Mouse (Mus musculus): ENCODE data around the gene Grrp1. TPM values are rescaled to one million over a fixed set of nuclear protein-coding genes. Genes with fewer than 3 reads are reported as not detected.

The Grrp1 gene
- polyA plus RNA-seq, 1 experiment: 7.7 TPM

DNA sequence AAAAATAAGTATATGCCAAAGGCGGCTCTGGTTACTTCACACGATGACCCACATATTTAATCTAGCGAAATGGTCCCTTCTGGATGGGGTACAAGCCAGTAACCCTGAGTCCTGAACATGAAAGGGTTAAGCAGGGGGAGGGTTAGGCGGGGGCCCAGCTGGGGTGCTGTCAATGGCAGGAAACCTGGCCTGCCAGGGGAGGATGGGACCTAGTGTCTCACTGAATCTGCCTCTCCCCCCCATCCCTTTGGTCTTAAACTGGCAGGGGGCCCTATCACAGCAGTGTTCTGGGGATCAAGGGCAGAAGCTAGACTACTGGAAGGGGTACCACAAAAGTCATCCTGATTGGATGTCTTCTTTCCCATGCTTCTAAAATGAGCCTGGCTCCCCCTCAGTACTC lies 1.9 kb upstream of the Grrp1 start:
- Histone ChIP-seq H3K4me3 (ENCODE audit: insufficient read depth, low read length) (no peak overlapping the region), H3K4me1 (ENCODE audit: control insufficient read depth, insufficient read depth, low read length) (no peaks in the 10 kb centered on the region), H3K27ac (ENCODE audit: insufficient read depth, low read length) (no peak overlapping the region)
- TF ChIP-seq POLR2A (IDR thresholded peaks at IDR 0.05; ENCODE audit: extremely low read depth, insufficient read depth, low read length) (no peak), CTCF (IDR thresholded peaks at IDR 0.05; ENCODE audit: extremely low read depth, insufficient read depth, low read length) (no peak)

DNA sequence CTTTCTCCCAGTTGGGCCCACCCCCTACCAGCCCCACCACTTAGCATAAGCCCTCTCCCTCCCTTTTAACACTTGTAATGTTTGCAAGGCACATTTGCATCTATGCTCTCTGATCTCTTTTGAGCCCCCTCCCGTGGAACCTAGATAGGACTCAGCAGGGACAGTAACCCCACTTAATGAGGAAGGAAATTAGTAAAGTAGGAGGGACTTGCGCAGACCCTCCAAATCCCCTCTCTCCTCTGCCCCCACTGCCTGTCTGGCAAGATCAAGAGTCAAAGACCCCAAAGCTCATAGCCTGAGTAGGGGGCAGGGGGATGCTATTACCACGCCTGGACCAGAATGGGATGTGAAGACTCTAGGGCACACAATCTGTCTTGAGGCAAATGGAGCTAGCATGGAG lies 929 bp upstream of the Grrp1 start:
- no peak overlapping the region for H3K27ac ChIP-seq (ENCODE audit: insufficient read depth, low read length)
- TF ChIP-seq CTCF (IDR thresholded peaks at IDR 0.05; ENCODE audit: extremely low read depth, insufficient read depth, low read length) (no peak), POLR2A (IDR thresholded peaks at IDR 0.05; ENCODE audit: extremely low read depth, insufficient read depth, low read length) (no peak)
- no peaks in the 10 kb centered on the region for H3K4me1 ChIP-seq (ENCODE audit: control insufficient read depth, insufficient read depth, low read length)
- H3K4me3 ChIP-seq (ENCODE audit: insufficient read depth, low read length): no peak overlapping the region

DNA sequence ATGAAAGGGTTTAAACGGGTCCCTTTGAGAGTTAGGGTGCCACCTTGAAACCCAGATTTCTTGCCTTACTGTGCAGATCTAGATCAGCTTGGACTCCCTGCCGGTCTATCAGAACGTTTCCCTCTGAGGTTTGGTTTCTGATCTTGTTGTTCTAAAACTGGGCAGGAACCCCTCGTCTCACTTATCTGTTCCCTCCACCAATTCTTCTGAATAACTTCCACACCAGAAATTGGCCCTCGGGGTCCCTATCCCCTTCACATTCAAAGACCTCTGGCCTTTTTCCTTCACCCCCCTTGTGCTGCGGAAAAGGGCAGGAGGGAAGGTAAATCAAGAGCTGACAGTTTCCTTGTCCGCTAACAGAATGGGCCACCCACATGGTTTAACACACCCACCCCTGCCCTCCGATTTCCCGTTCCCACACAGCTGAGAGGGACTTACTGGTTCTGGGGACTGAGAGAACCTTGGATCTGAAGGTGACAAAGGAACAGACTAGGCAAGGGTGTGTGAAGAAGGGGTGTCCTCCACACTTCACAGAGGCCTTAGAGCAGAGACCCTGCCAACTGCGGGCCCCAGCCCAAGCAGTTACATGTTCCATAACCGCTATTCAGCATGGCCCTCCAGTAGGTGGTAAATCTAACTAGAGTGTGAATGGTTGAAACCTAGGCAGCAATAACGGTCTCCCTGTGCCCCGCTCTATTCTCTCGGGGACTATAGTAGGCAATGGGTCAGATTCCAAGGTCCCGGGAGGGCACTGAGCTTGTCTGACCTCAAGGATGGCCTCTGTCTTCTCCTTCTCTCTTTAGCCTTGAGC lies 790 bp downstream of the Grrp1 start:
- TF ChIP-seq POLR2A (IDR thresholded peaks at IDR 0.05; ENCODE audit: extremely low read depth, insufficient read depth, low read length) (no peak), CTCF (IDR thresholded peaks at IDR 0.05; ENCODE audit: extremely low read depth, insufficient read depth, low read length) (no peak)
- H3K4me3 ChIP-seq (ENCODE audit: insufficient read depth, low read length): peak overlapping the region; percentile 19
- H3K27ac ChIP-seq (ENCODE audit: insufficient read depth, low read length): peak overlapping the region; percentile 15

DNA sequence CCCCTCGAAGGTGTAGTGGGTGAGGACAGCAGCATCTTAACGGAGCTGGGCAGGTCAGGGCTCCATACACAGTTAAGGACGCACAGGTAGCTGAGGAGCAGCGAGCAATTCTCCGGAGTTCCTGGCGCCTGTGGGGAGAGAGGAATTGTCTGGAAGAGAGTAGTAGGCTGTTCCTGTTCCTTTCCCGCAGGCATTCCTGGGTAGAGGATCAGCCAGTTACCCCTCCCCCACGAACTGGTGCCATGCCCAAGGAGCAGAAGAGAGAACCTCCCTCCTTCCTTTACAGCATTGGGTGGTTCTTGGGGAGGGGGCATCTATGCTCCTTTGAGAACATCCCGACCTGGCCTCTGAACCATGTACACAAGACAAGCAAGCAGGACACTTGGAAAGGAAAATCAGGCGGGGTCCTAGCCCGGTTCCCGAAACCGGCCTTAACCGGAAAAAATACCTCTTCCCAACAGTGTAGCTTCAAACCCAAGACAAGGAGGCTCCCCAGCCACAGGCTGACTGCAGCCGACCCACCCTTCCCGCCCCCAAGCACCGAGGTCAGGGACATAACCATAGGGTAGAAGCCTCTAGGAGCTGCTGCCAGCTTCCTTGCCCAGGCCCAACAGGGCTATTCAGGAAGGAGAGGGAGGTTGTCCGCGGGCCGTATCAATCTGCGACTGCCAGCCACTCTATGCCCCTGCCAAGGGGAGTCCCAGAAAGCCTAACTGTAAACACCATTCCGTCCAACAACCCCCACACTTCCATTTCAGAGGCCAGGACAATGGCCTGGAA lies 1.6 kb downstream of the Grrp1 start:
- H3K4me3 ChIP-seq (ENCODE audit: insufficient read depth, low read length): peak overlapping the region; percentile 33
- TF ChIP-seq POLR2A (IDR thresholded peaks at IDR 0.05; ENCODE audit: extremely low read depth, insufficient read depth, low read length) (no peak), CTCF (IDR thresholded peaks at IDR 0.05; ENCODE audit: extremely low read depth, insufficient read depth, low read length) (no peak)

More for the DNA sequence above, 790 bp downstream of the Grrp1 start:
- no peaks in the 10 kb centered on the region for H3K4me1 ChIP-seq (ENCODE audit: control insufficient read depth, insufficient read depth, low read length)

DNA sequence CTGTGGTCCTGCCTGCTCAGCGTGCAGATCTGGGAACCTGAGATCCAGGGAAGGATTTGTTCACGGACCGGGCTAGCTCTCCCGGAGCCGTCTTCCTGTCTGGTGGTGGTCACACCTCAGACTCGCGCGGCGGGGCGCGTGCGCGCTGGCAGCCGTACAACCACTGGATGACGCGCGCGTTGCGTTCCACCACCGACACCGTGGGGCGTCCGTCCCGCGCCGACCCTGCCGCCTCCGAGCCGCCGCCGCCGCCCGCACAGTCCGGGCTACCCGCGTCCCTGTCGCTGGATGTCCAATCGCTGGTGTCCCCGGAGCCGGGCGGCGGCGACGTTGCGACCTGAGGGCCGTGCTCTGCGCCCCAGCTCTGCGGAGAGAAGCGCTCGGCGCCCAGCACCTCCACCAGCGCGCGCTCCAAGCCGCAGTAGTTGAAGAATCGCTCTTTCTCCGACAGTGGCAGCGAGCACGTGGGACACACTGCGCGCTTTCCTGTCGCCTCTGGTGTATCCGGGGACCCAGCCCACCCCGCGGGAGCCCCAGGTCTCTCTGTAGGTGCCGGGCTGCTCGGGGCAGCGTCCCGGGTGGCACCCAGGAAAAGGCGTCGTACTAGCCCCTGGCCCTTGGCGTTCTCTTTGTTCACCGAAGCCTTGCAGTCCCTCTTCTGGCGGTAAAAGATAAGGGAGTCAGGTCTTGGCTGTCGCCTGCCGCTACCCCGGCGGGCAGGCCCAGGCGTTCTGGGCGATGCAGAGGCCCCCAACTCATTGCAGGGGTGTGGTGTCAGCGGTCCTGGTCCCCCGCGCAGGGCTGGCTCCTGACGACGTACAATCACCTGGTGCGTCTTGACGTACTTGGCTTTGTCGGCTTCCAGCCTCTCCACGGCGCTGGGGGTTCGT lies 2.4 kb downstream of the Grrp1 start:
- H3K27ac ChIP-seq (ENCODE audit: insufficient read depth, low read length): no peak overlapping the region
- TF ChIP-seq CTCF (IDR thresholded peaks at IDR 0.05; ENCODE audit: extremely low read depth, insufficient read depth, low read length) (no peak), POLR2A (IDR thresholded peaks at IDR 0.05; ENCODE audit: extremely low read depth, insufficient read depth, low read length) (no peak)
- H3K4me1 ChIP-seq (ENCODE audit: control insufficient read depth, insufficient read depth, low read length): no peaks in the 10 kb centered on the region
- H3K4me3 ChIP-seq (ENCODE audit: insufficient read depth, low read length): peak overlapping the region; percentile 33

More for the DNA sequence above, 1.6 kb downstream of the Grrp1 start:
- Histone ChIP-seq H3K27ac (ENCODE audit: insufficient read depth, low read length) (peak overlapping the region; percentile 15; the same call in 1 of the 2 replicates), H3K4me1 (ENCODE audit: control insufficient read depth, insufficient read depth, low read length) (no peaks in the 10 kb centered on the region)

DNA sequence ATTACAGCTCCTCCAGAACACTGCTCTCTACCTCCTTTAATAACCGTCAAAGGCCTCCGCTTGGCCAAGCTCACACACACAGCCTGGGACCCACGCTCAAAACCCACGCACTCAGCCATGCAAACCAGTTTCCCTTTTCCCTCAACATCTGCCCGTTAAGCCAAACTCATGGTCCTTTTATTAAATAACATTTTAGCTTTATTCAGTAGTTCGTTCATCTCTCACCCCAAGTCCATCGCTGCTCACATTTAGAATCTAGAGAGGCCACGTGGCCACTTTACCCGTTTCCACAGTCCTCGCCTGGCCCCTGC lies 3.0 kb downstream of the Grrp1 start:
- Histone ChIP-seq H3K27ac (ENCODE audit: insufficient read depth, low read length) (no peak overlapping the region), H3K4me3 (ENCODE audit: insufficient read depth, low read length) (peak overlapping the region; percentile 33), H3K4me1 (ENCODE audit: control insufficient read depth, insufficient read depth, low read length) (no peaks in the 10 kb centered on the region)
- TF ChIP-seq CTCF (IDR thresholded peaks at IDR 0.05; ENCODE audit: extremely low read depth, insufficient read depth, low read length): no peak
- TF ChIP-seq POLR2A (IDR thresholded peaks at IDR 0.05; ENCODE audit: extremely low read depth, insufficient read depth, low read length): no peak

DNA sequence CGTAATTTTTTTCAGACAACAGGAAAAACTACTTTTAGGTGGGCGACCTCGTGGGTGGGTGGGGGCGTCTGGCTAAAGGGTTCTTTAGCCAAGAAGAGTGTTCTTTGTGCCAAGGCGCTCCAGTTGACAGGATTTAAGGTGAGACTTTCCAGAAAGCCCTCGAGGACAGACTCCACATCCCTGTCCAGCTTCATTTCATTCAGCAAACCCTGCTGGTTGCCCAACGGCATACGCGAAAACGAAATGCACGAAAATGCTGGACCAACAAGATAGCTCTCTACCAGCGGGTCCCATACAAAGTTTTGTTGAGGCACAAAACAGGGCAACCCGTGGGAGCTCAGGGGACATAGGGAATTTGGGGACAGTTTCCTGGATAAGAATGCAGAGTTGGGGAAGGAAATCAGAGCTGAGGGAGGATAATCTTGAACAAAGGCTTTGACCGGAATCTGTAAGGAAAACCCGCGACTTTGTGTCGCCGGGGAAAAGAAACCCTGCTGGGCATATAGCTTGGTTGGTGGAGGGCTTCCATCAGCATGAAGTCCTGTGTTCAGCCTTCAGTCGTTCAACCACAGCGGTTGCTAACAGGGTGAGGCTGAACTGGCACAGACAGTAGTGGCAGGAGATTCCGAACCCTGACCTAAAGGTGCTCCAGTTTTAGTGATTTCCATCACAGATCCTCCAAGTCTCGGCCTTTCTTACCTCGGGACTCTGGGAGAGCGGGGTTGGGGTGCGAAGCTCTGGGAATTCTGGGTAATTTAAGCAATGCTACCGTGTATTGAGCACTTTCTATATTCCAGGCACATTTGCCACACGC lies 3.6 kb downstream of the Grrp1 start:
- no peaks in the 10 kb centered on the region for H3K4me1 ChIP-seq (ENCODE audit: control insufficient read depth, insufficient read depth, low read length)
- peak overlapping the region; percentile 33 for H3K4me3 ChIP-seq (ENCODE audit: insufficient read depth, low read length)
- TF ChIP-seq POLR2A (IDR thresholded peaks at IDR 0.05; ENCODE audit: extremely low read depth, insufficient read depth, low read length) (no peak), CTCF (IDR thresholded peaks at IDR 0.05; ENCODE audit: extremely low read depth, insufficient read depth, low read length) (no peak)
- H3K27ac ChIP-seq (ENCODE audit: insufficient read depth, low read length): no peak overlapping the region

DNA sequence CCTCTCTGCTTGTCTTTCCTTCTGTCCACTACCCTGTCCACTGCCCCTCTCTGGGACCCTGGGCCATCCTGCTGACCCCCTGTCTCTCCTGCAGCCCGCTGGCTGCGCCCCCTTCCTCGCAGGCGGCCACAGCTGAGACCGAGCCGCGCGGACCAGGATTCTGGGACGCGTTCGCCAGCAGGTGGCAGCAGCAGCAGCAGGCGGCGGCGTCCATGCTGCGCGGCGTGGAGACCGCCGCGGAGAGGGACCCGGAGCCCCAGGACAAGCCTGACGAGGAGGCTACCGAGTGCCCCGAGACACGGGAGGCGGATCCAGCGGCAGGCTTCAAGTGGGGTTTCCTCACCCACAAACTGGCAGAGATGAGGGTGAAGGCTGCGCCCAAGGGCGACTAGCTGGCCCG lies 4.3 kb downstream of the Grrp1 start:
- Histone ChIP-seq H3K4me1 (ENCODE audit: control insufficient read depth, insufficient read depth, low read length) (0 out of 2 replicates have a peak, but pooled peaks cover under 1% of the 10 kb centered on the region), H3K4me3 (ENCODE audit: insufficient read depth, low read length) (peak overlapping the region; percentile 27), H3K27ac (ENCODE audit: insufficient read depth, low read length) (no peak overlapping the region)
- TF ChIP-seq POLR2A (IDR thresholded peaks at IDR 0.05; ENCODE audit: extremely low read depth, insufficient read depth, low read length) (no peak), CTCF (IDR thresholded peaks at IDR 0.05; ENCODE audit: extremely low read depth, insufficient read depth, low read length) (no peak; the same call in 1 of the 2 replicates)

Data from cortical plate, adult 2 months (tissue).